Mouse (Mus musculus): ENCODE measurements around the gene Fmnl1. TPM values are rescaled to one million over a fixed set of nuclear protein-coding genes. Genes with fewer than 3 reads are reported as not detected.

Fmnl1 gene
- 0.02 TPM in 1 of 2 replicates, not detected in the other for polyA plus RNA-seq (2012)

DNA sequence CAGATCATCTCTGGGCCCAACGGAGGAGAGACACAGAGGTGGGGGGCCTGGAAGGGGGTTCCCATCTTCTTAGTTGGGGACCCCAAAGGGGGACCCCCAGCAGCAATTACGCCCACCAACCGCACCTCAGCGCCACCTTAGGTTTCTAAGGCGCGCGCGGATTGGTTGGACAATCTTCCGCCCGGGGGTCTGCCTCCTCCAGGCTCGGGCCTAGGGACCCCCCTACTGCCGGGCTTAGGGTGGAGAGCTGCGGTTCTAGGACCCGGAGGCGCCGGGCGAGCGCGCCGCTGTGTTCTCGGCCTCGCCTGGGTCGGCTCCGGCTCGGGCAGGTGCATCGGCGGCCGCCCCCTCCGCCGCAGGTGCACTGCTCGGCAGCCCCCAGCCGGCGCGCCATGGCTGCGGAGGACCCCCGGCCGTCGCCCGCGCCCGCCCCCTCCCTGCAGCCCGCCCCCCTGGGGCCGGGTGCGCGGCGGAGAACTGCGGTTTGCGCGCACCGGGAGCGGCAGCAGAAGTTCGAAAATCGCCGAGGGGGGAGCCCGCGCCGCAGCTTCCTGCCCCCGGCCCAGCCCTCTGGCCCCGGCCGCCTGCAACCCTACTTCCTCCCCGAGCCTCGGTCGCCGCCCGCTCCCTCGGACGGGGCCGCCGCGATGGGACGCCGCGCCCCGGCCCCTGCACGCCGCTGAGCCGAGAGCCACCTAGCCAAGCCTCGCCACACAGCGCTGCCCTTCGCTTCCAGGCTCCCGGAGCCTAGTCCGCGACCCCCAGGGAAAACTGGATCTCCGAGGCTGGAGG lies at the start of gene Fmnl1:
Gene Fmnl1 (plus strand): TSS at position 614 of the 792 bp plus-strand sequence.
- TF ChIP-seq GATA1 (IDR thresholded peaks at IDR 0.05; ENCODE audit: low read length): no peak

DNA sequence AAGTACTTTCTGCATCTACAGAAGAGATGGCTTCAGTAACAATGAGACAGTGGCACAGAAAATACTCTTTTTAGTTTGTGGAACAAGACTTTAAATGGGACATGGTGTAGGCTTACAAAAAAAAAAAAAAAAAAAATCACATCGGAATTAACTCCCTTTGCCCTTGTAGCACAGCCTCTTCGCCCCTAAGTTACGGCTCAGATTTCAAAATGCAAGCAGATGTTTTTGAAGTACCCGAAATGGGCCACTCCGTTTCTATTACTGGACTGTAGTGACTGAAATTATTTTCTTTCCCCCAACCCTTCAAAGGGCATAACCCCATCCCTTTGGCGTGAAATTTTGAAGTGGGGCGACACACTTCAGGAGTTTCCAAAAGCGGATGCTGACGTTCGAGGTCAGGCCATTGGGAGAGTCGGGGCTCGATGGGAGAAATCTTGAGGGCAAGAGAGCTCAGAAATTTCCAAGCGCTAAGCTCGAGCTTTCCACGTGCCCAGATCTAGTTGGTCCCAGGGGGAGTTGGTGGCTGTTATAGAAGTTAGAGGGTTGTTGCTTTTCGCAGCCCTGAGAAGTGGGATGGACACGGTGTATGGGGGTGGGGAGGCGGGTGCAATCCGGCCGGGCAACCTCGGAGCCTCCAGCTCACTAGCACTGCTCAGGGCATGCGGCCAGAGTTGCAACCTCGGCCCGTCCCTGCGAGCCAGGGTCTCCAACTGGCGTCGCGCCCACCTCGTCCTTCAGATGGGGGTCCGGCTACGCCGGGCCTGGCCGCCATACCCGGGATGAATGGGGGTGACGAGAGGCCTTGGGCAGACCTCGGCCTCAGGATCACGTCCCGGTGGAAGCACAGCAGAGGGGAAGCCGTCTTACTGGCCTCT lies 39.0 kb upstream of the Fmnl1 start, which contains the start of gene Hexim2:
Gene Hexim2 (plus strand): TSS at position 729 of the 875 bp plus-strand sequence.
- TF ChIP-seq GATA1 (IDR thresholded peaks at IDR 0.05; ENCODE audit: low read length): no peak

DNA sequence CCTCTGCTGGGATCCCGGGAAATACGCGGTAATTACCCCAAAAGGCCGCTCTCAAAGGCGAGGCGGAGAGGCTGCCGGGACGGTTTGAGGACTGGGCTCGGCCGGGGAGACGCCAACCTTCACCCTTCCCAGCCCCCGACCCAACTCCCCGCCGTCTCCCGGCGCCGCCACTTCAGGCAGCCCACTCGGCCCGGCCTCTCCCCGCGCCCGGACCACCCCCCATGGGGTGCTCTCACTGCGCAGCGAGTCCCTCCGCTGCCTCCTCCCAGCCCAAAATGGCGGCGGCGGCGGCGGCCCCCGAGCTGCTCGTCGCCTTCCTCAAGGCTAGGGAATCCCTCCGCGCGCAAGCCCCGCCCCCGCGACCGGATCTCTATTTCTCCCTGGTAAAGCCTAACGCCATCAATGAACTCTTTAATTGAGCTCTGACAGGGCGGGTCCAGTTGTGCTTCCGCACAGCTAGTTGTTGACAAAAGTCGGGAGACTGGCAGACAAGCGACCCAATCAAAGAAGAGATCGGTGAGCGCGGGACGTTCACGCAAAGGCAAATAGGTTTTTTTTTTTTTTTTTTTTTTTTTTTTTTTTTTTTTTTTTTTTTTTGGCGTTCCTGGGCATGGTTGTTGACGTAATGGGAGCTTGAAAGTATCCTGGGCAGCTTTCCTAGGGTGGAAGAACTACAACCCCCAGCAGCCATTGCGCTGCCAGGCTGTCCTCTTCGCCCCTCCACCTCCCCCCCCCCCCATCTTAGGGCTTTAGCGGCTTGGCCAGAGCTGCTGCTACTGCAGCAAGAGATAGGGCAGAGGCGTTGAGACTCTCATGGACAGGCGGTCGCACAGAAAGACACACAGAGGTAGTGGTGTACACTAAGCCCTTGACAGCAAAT lies 38.1 kb upstream of the Fmnl1 start:
- no peak for TF ChIP-seq GATA1 (IDR thresholded peaks at IDR 0.05; ENCODE audit: low read length)

DNA sequence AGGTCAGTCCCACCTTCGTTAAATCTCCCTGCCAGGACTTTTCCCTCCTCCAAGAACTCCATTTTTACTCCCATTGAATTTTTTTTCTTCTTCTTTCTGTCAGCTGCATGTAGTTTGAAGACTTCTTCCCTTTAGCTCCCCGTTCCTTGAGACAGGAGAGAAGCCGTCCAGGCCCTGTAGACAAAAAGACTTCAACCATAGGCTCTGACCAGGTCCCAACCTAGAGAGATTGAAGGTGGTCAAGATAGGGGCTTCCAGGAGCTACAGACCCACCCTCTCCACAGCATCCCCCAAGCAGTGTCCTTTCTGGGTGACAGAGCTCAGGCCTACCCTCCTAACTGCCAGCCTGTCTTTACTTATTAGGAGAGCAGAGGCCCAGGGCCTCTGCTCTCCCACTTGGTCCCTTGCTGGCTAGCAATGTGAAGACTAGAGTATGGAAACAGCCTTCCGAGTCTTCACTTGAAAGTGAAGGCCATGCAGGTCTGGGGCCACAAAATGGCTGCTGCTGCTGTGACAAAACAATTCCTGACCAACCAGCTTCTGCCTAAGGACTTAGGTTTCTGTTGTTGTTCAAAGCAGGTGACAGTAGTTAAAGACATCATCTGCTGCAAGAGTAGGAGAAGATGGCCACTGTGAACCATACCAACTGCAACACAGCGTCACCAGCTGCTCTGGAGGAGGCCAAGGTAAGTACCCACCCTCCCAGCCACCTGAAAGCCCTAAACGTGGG lies 37.3 kb upstream of the Fmnl1 start:
- TF ChIP-seq GATA1 (IDR thresholded peaks at IDR 0.05; ENCODE audit: low read length): no peak

DNA sequence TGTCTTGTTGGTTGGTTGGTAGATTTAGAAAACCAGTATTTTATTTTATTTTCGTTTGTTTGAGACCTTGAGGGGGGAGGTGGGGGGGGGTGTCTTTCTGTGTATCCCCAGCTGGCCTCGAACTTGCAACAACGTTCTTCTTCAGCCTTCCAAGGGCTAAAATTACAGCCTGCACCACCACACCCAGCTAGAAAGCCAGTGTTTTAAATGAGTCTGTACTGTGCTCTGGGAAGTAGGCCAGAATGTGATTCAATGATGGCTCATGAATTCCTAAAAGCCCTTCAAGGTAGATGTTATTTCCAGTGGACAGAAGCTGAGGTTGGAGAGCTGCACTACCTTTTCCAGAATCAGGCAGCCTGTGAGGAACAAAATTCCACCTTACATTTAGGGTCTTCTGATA lies 36.7 kb upstream of the Fmnl1 start:
- TF ChIP-seq GATA1 (IDR thresholded peaks at IDR 0.05; ENCODE audit: low read length): no peak

DNA sequence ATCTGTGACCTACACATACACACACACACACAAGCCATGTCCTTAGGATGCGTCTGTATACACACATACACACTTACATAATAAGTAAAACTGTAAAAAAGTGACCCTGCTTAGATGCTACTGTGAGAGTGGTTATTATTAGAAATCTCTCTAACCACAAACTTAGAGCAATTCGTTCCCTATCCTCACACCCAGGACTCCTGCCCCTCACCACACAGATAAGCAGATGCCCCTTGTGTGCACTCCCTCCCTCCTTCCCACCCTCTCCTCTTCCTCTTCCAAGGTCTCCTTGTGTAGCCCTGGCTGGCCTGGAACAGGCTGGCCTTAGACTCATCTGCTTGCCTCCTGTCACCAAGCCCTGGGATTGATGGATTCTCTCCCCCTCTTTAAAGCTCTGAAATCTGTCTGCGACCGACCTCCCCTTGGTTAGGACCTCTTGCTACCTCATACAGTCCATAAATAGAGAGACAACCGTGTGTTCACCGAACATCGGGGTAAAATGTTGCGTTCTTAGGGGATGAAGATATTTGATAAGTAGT lies 34.8 kb upstream of the Fmnl1 start:
- TF ChIP-seq GATA1 (IDR thresholded peaks at IDR 0.05; ENCODE audit: low read length): peak; percentile 79

DNA sequence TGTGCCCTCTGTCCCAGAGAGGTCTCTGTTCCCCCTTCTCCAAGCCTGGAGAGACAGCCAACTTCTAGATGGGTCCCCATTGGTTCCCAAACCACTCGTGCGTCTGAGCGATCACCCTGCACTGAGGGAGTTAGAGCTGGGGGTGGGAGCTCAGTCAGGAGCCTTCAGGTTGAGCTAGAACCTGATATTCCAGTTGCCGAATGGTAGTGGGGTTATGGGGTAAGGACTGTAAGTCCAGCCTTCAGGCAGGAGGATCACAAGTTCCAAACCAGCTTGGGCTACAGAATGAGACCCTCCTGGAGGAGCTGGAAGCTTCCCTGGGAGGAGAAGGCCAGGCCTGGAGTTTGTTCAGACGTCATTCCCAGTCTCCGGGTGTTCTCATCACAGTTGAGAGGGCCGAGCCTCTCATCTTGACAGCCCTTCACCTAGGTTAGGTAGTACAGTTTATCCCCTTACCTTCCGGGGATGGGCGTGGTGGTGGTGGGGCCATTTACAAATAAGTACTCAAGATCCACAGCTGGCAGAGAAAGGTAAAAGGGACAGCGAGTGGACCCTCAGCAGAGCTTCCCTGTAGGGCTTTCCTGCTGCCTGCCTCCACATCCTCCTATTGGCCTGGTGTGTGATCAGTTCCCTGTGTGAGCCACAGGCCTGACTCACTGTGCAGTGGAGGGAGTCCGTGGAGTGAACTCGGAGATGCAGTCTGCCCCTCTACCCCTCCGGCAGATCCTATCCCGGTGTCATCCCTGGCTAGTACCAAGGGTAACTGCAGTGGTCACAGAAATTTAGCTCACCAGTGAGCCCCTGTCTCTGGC lies 30.8 kb upstream of the Fmnl1 start:
- TF ChIP-seq GATA1 (IDR thresholded peaks at IDR 0.05; ENCODE audit: low read length): no peak

DNA sequence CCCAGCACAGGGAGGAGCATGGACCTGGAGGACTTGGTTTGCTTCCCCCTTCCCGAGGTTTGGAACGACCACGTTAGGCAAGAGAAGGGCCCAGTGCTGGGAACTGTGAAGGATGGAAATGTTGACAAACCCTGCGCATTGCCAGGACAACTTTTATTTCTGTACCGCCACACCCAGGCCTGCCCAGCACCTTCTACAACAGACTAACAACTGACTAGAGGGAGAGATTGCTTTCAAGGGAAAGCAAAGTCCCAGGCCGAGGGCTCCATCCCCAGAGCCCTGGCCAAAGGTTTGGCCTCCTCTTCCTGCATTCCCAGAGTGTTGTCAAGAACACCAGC lies 30.2 kb upstream of the Fmnl1 start:
- TF ChIP-seq GATA1 (IDR thresholded peaks at IDR 0.05; ENCODE audit: low read length): no peak

DNA sequence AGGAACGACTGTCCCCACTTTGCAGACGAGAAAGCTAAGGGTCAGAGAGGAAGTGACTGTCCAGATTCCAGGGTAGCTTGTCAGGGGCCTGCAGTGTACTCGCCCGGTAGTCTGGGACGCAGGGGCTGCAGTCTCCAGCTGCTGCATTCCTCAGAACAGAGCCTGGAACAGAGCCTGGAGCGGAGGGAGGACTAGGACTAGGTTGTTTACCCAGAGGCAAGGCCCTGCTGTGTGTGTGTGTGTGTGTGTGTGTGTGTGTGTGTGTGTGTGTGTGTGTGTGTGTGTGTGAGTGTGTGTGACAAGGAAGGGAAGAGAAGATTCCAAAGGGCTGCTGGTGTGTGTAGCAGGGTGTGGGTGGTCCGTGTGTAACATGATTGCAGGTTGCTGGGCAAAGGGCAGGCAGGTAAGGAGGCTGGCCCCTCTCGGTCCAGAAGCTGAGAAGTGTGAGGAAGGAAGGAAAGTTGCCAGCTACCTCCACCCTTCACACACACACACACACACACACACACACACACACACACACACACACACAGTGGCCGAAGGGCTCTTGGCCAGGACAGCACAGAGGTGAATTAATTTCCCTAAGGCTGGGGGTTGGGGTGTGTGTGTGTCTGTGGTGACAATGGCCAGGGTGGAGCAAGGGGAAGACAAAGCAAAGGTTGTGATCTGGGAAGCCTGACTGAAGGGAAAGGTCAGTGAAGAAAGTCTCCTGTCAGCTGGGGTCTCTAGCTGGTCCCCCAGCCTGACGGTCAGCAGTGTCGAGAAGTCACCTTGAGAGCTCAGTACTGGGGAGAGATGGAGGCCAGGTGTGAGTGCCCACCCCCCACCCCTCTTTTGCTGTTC lies 29.6 kb upstream of the Fmnl1 start:
- TF ChIP-seq GATA1 (IDR thresholded peaks at IDR 0.05; ENCODE audit: low read length): no peak

DNA sequence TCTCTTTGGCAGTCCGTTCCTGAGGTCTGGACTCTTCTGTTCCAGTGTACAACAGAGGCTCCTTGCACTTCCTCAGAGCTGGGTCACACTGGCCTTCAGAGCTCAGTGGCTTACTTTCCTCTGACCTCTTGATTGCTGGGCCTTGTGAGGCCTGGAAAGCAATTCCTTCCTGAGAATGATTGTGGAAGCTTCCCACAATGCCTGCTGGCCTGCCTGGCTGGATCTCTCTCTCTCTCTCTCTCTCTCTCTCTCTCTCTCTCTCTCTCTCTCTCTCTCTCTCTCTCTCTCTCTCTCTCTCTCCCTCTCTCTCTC lies 29.0 kb upstream of the Fmnl1 start:
- TF ChIP-seq GATA1 (IDR thresholded peaks at IDR 0.05; ENCODE audit: low read length): no peak

DNA sequence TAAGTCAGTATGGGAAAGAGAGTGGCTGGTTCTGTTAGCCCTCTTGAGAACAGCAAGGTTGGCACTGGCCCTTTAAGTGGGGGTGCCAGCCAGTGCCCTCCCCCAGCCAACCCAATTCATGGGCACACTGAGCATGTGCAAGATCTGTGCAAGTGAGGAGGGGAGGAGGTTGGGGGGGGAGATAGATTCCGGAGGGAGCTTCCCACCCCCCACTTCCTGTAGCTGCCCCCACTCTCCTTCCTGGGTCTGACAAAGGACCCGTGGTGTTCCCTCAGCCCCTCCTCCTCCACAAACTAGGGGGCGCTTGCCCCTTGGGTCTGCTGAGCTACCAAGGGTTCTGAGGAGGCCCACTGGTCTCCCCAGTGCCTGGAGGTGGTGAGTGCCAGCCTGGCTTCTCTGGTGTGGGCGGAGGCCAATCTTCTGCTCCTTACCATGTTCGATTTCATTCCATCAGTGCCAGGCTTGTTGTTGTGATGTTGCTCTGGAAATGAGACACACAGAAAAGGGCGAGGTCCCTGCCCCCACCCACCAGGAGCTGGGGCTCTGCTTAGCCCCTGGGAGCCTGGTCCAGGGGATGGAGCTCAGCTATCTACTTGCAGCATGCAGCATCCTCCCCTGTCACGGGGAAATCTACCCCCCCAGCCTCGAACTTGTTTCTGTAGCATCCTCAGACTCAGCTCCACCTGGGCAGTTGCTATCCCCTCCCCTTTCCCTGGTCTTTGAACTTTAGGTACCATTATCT lies 28.3 kb upstream of the Fmnl1 start:
- TF ChIP-seq GATA1 (IDR thresholded peaks at IDR 0.05; ENCODE audit: low read length): no peak

Measured in G1E-ER4 (cell line).